9 mouse cellular contexts compared by ENCODE assay signal in genomic region chr6:134887711-134888449, GRCm38 (mm10). TPM values are rescaled to one million over a fixed set of nuclear protein-coding genes. Genes with fewer than 3 reads are reported as not detected.
A peak's percentile ranks its signal among the peaks of the same experiment; 100 is the strongest.
DNase-seq lines count a peak whose midpoint lies in the region; ATAC-seq and TF ChIP-seq lines count a peak whose summit lies in the region.
"Had no signal": no experiment of that assay in that cellular context is flagged by ENCODE, and none has a peak within 500 bp of the region (broad histone marks: within the 10 kb centered on the region; RNA-seq: fewer than 3 reads in every experiment).

No protein-coding gene starts in this region.

- no peak overlapping the region for H3K9ac ChIP-seq in heart, embryonic 15.5 days
- no peak overlapping the region for H3K9ac ChIP-seq in heart, adult 2 months (ENCODE audit: low read depth, low read length)
- H3K9ac ChIP-seq: liver, embryonic 15.5 days had no signal

- no peak for ATAC-seq in heart, embryonic 15.5 days (replicated peaks; ENCODE audit: insufficient number of reproducible peaks, insufficient read depth, low FRiP score, low read depth)
- peak; percentile 60; the same call in 1 of the 2 replicates for ATAC-seq in megakaryocyte-erythroid progenitor cell, adult 5-6 weeks (replicated peaks; ENCODE audit: low FRiP score, low TSS enrichment, poor library complexity, severe bottlenecking)
- ATAC-seq in CD4-positive, CD25-positive, alpha-beta regulatory T cell, adult 4 months, result no peak

- H3K36me3 ChIP-seq in heart, embryonic 15.5 days, result no peaks in the 10 kb centered on the region
- H3K36me3 ChIP-seq in heart, adult 2 months (ENCODE audit: control insufficient read depth, insufficient read depth, low read length), result no peaks in the 10 kb centered on the region
- peaks cover 24% of the 10 kb centered on the region for H3K36me3 ChIP-seq in forebrain, embryonic 10.5 days (replicated peaks)
- peaks cover 1% of the 10 kb centered on the region for H3K36me3 ChIP-seq in small intestine, adult 2 months (ENCODE audit: control insufficient read depth, insufficient read depth, low read length)
- H3K36me3 ChIP-seq: liver, embryonic 15.5 days had no signal

- DNase-seq in heart, adult 2 months, result no peak
- peak; percentile 99 for DNase-seq in brain, adult 2 months (ENCODE audit: low read depth, low spot score)
- DNase-seq in forebrain, embryonic 10.5 days (ENCODE audit: extremely low spot score, low spot score), result peak; percentile 90
- peak; percentile 60 for DNase-seq in kidney, postnatal 10 days

- no peaks in the 10 kb centered on the region for H3K79me2 ChIP-seq in heart, adult 2 months (replicated peaks; ENCODE audit: control insufficient read depth, insufficient read depth, low read length)

- H3K4me3 ChIP-seq in heart, embryonic 15.5 days, result no peak overlapping the region
- no peak overlapping the region for H3K4me3 ChIP-seq in heart, adult 2 months
- peak overlapping the region; percentile 66 for H3K4me3 ChIP-seq in forebrain, embryonic 10.5 days
- H3K4me3 ChIP-seq in small intestine, adult 2 months (ENCODE audit: low read depth, low read length), result peak overlapping the region; percentile 28; the same call in 1 of the 2 replicates
- H3K4me3 ChIP-seq: liver, embryonic 15.5 days had no signal

- no peak overlapping the region for H3K27ac ChIP-seq in heart, embryonic 15.5 days
- no peak overlapping the region for H3K27ac ChIP-seq in heart, adult 2 months
- peak overlapping the region; percentile 89 for H3K27ac ChIP-seq in forebrain, embryonic 10.5 days
- no peak overlapping the region for H3K27ac ChIP-seq in small intestine, adult 2 months (ENCODE audit: insufficient read depth, low read depth, low read length)
- H3K27ac ChIP-seq: liver, embryonic 15.5 days had no signal

- H3K4me2 ChIP-seq in heart, embryonic 15.5 days, result peak overlapping the region; percentile 46
- H3K4me2 ChIP-seq: liver, embryonic 15.5 days had no signal

- intact Hi-C loops in heart, adult 2 months (cut with DNase I), result no loop called here

- H3K4me1 ChIP-seq in heart, embryonic 15.5 days (replicated peaks), result peaks cover 11% of the 10 kb centered on the region
- no peaks in the 10 kb centered on the region for H3K4me1 ChIP-seq in heart, adult 2 months (ENCODE audit: control insufficient read depth, insufficient read depth, low read length)
- peaks cover 54% of the 10 kb centered on the region for H3K4me1 ChIP-seq in forebrain, embryonic 10.5 days
- no peaks in the 10 kb centered on the region for H3K4me1 ChIP-seq in small intestine, adult 2 months (ENCODE audit: control insufficient read depth, insufficient read depth, insufficient read length, low read length)
- H3K4me1 ChIP-seq: liver, embryonic 15.5 days had no signal

- H3K27me3 ChIP-seq in heart, embryonic 15.5 days, result peaks cover 4% of the 10 kb centered on the region; the same call in 1 of the 2 replicates
- H3K27me3 ChIP-seq in heart, adult 2 months (ENCODE audit: control insufficient read depth, insufficient read depth, low read length), result no peaks in the 10 kb centered on the region
- H3K27me3 ChIP-seq in forebrain, embryonic 10.5 days (ENCODE audit: poor library complexity, severe bottlenecking), result no peaks in the 10 kb centered on the region
- H3K27me3 ChIP-seq in small intestine, adult 2 months (ENCODE audit: control insufficient read depth, insufficient read depth, low read length), result no peaks in the 10 kb centered on the region

- no peak for TF ChIP-seq EP300 in heart, adult 2 months (IDR thresholded peaks at IDR 0.05; ENCODE audit: insufficient read depth, low read depth, low read length)

- H3K9me3 ChIP-seq in heart, embryonic 15.5 days (replicated peaks), result no peaks in the 10 kb centered on the region
- no peaks in the 10 kb centered on the region for H3K9me3 ChIP-seq in forebrain, embryonic 10.5 days
- H3K9me3 ChIP-seq: liver, embryonic 15.5 days had no signal

- TF ChIP-seq POLR2A in heart, adult 2 months (IDR thresholded peaks at IDR 0.05; ENCODE audit: insufficient read depth, low read depth, low read length), result no peak
- TF ChIP-seq POLR2A in small intestine, adult 2 months (IDR thresholded peaks at IDR 0.05; ENCODE audit: low read depth, low read length), result no peak

- TF ChIP-seq CTCF in heart, adult 2 months (IDR thresholded peaks at IDR 0.05), result no peak
- TF ChIP-seq CTCF in small intestine, adult 2 months (IDR thresholded peaks at IDR 0.05; ENCODE audit: extremely low read depth, insufficient read length, insufficient replicate concordance, low read depth, low read length), result no peak

- 4% methylated on average over 10 of the region's 10 CpGs for WGBS in heart, embryonic 15.5 days
- 18% methylated on average over 10 of the region's 10 CpGs for WGBS in heart, adult 2 months
- WGBS in forebrain, embryonic 10.5 days, result under 1% methylated on average over 10 of the region's 10 CpGs
- 54% methylated on average over 10 of the region's 10 CpGs for WGBS in small intestine, adult 2 months

RNA-seq across cellular contexts. Expression of gene Gpr19, which starts 10.5 kb away (rescaled TPM):
- polyA plus RNA-seq in heart, embryonic 15.5 days (2015; fragmentation: Nextera tagmentation; extraction: Ambion mirVana), result 8.7 and 10.3 TPM in 2 replicates
- 1 to 10 TPM; 3.2 to 4.8 TPM for total RNA-seq in heart, adult 2 months (2021)
- polyA plus RNA-seq in heart, adult 2 months (2012; rRNA removed), result 4.4 and 6.1 TPM in 2 replicates
- 28.7 and 28.8 TPM in 2 replicates for polyA plus RNA-seq in forebrain, embryonic 10.5 days (2016; fragmentation: Nextera tagmentation; extraction: Ambion mirVana)
- total RNA-seq in megakaryocyte-erythroid progenitor cell, adult 5-6 weeks (2014; fragmentation: Nextera tagmentation), result 6.5 and 6.9 TPM in 2 replicates
- total RNA-seq in megakaryocyte-erythroid progenitor cell, adult 5-6 weeks (2017), result 4.5 and 7.0 TPM in 2 replicates
- polyA plus RNA-seq in small intestine, adult 2 months (2012; rRNA removed), result 1.8 and 6.7 TPM in 2 replicates
- 10 to 100 TPM in 1 of 2 experiments, 1 to 10 TPM in 1; 7.7 to 12.1 TPM for polyA plus RNA-seq in CD4-positive, CD25-positive, alpha-beta regulatory T cell, adult 4 months (2017; shearing (Covaris generic))

RNA-seq across cellular contexts. Expression of gene Cdkn1b, which starts 32.3 kb away (rescaled TPM):
- 14.4 and 18.4 TPM in 2 replicates for polyA plus RNA-seq in heart, embryonic 15.5 days (2015; fragmentation: Nextera tagmentation; extraction: Ambion mirVana)
- total RNA-seq in heart, adult 2 months (2021), result 10 to 100 TPM; 35.9 to 42.0 TPM
- polyA plus RNA-seq in heart, adult 2 months (2012; rRNA removed), result 14.6 and 15.0 TPM in 2 replicates
- polyA plus RNA-seq in forebrain, embryonic 10.5 days (2016; fragmentation: Nextera tagmentation; extraction: Ambion mirVana), result 17.9 and 19.0 TPM in 2 replicates
- 17.2 and 22.1 TPM in 2 replicates for total RNA-seq in megakaryocyte-erythroid progenitor cell, adult 5-6 weeks (2014; fragmentation: Nextera tagmentation)
- total RNA-seq in megakaryocyte-erythroid progenitor cell, adult 5-6 weeks (2017), result 34.9 and 49.3 TPM in 2 replicates
- 5.8 and 16.3 TPM in 2 replicates for polyA plus RNA-seq in small intestine, adult 2 months (2012; rRNA removed)
- 100 to 1,000 TPM in 1 of 2 experiments, 10 to 100 TPM in 1; 69.7 to 113 TPM for polyA plus RNA-seq in CD4-positive, CD25-positive, alpha-beta regulatory T cell, adult 4 months (2017; shearing (Covaris generic))

RNA-seq across cellular contexts. Expression of gene Crebl2, which starts 57.9 kb away (rescaled TPM):
- polyA plus RNA-seq in heart, embryonic 15.5 days (2015; fragmentation: Nextera tagmentation; extraction: Ambion mirVana), result 2.2 and 2.5 TPM in 2 replicates
- total RNA-seq in heart, adult 2 months (2021), result 10 to 100 TPM; 12.2 to 16.2 TPM
- polyA plus RNA-seq in heart, adult 2 months (2012; rRNA removed), result 9.2 and 15.3 TPM in 2 replicates
- polyA plus RNA-seq in forebrain, embryonic 10.5 days (2016; fragmentation: Nextera tagmentation; extraction: Ambion mirVana), result 0.86 and 1.1 TPM in 2 replicates
- total RNA-seq in megakaryocyte-erythroid progenitor cell, adult 5-6 weeks (2014; fragmentation: Nextera tagmentation), result 6.2 and 11.7 TPM in 2 replicates
- total RNA-seq in megakaryocyte-erythroid progenitor cell, adult 5-6 weeks (2017), result 10.4 and 12.9 TPM in 2 replicates
- polyA plus RNA-seq in small intestine, adult 2 months (2012; rRNA removed), result 2.8 and 4.2 TPM in 2 replicates
- polyA plus RNA-seq in CD4-positive, CD25-positive, alpha-beta regulatory T cell, adult 4 months (2017; shearing (Covaris generic)), result 10 to 100 TPM; 28.9 to 33.5 TPM

Comparison
In these comparisons a context has a peak if more than half of its experiments do, and no peak if none do; other contexts are left out.
1. H3K4me3 ChIP-seq: peak in forebrain, embryonic 10.5 days (single experiment) and small intestine, adult 2 months (single experiment); none in heart, embryonic 15.5 days (single experiment) and heart, adult 2 months (single experiment).
2. DNase-seq: peak in brain, adult 2 months (single experiment), forebrain, embryonic 10.5 days (single experiment) and kidney, postnatal 10 days (single experiment); none in heart, adult 2 months (0 of 2).